Mouse (Mus musculus): Measurements from ENCODE around the gene Olfr1396. TPM values are rescaled to one million over a fixed set of nuclear protein-coding genes. Genes with fewer than 3 reads are reported as not detected.
A peak's percentile ranks its signal among the peaks of the same experiment; 100 is the strongest.
"Not testable (repeated sequence)": the region's sequence is repeated elsewhere in the genome, so short reads cannot be mapped to it uniquely, and the experiment has no call there.

The Olfr1396 gene
- total RNA-seq, 2 experiments from 2014 or later: not detected

GRCm38 (mm10) chr11:49092053-49092586, 22.6 kb downstream of the Olfr1396 start:
- ATAC-seq (replicated peaks; ENCODE audit: low FRiP score, poor library complexity, severe bottlenecking): no peak

- no peak for ATAC-seq (replicated peaks; ENCODE audit: low FRiP score, poor library complexity, severe bottlenecking)
Observed at GRCm38 (mm10) chr11:49091171-49091570, 23.5 kb downstream of the Olfr1396 start.

GRCm38 (mm10) chr11:49090551-49090950, 24.1 kb downstream of the Olfr1396 start:
- ATAC-seq (replicated peaks; ENCODE audit: low FRiP score, poor library complexity, severe bottlenecking): no peak

- ATAC-seq (replicated peaks; ENCODE audit: low FRiP score, poor library complexity, severe bottlenecking): no peak
Observed at GRCm38 (mm10) chr11:49089735-49090507, 24.8 kb downstream of the Olfr1396 start.

GRCm38 (mm10) chr11:49088990-49089652, 25.6 kb downstream of the Olfr1396 start:
- ATAC-seq (replicated peaks; ENCODE audit: low FRiP score, poor library complexity, severe bottlenecking): no peak

- ATAC-seq (replicated peaks; ENCODE audit: low FRiP score, poor library complexity, severe bottlenecking): peak; percentile 82
Observed at GRCm38 (mm10) chr11:49087830-49088616, 26.7 kb downstream of the Olfr1396 start.

- ATAC-seq (replicated peaks; ENCODE audit: low FRiP score, poor library complexity, severe bottlenecking): peak; percentile 27
Observed at GRCm38 (mm10) chr11:49086858-49087361, 27.8 kb downstream of the Olfr1396 start.

- ATAC-seq (replicated peaks; ENCODE audit: low FRiP score, poor library complexity, severe bottlenecking): no peak
Observed at GRCm38 (mm10) chr11:49084875-49085274, 29.8 kb downstream of the Olfr1396 start.

- ATAC-seq (replicated peaks; ENCODE audit: low FRiP score, poor library complexity, severe bottlenecking): no peak
Observed at GRCm38 (mm10) chr11:49084385-49084784, 30.3 kb downstream of the Olfr1396 start.

GRCm38 (mm10) chr11:49083808-49084207, 30.9 kb downstream of the Olfr1396 start:
- no peak for ATAC-seq (replicated peaks; ENCODE audit: low FRiP score, poor library complexity, severe bottlenecking)

- no peak for ATAC-seq (replicated peaks; ENCODE audit: low FRiP score, poor library complexity, severe bottlenecking)
Observed at GRCm38 (mm10) chr11:49083146-49083545, 31.5 kb downstream of the Olfr1396 start.

GRCm38 (mm10) chr11:49081886-49082285, 32.8 kb downstream of the Olfr1396 start:
- 0 out of 2 replicates have a peak, but pooled peaks have one; percentile 22 for ATAC-seq (replicated peaks; ENCODE audit: low FRiP score, poor library complexity, severe bottlenecking)

GRCm38 (mm10) chr11:49081356-49081755, 33.3 kb downstream of the Olfr1396 start:
- ATAC-seq (replicated peaks; ENCODE audit: low FRiP score, poor library complexity, severe bottlenecking): no peak

- ATAC-seq (replicated peaks; ENCODE audit: low FRiP score, poor library complexity, severe bottlenecking): no peak
Observed at GRCm38 (mm10) chr11:49080636-49081035, 34.0 kb downstream of the Olfr1396 start.

GRCm38 (mm10) chr11:49078719-49079118, 36.0 kb downstream of the Olfr1396 start:
- ATAC-seq (replicated peaks; ENCODE audit: low FRiP score, poor library complexity, severe bottlenecking): no peak

GRCm38 (mm10) chr11:49077012-49077411, 37.7 kb downstream of the Olfr1396 start:
- no peak for ATAC-seq (replicated peaks; ENCODE audit: low FRiP score, poor library complexity, severe bottlenecking)

GRCm38 (mm10) chr11:49076001-49076757, 38.5 kb downstream of the Olfr1396 start, which contains the start of gene Ifi47:
Gene Ifi47, plus strand, starts transcription at chr11:49076587.
- ATAC-seq (replicated peaks; ENCODE audit: low FRiP score, poor library complexity, severe bottlenecking): not testable (repeated sequence)

- no peak for ATAC-seq (replicated peaks; ENCODE audit: low FRiP score, poor library complexity, severe bottlenecking)
Observed at GRCm38 (mm10) chr11:49068358-49068757, 46.3 kb downstream of the Olfr1396 start.

Data from erythroblast, adult 5-6 weeks (primary cell).